Mouse (Mus musculus) neural tube, embryonic 15.5 days (tissue): ENCODE measurements around the gene Ccnk. TPM values are rescaled to one million over a fixed set of nuclear protein-coding genes. Genes with fewer than 3 reads are reported as not detected.

Experiments used
- polyA plus RNA-seq: library from polyadenylated mRNA; unstranded; fragments of >200 nt; fragmentation: Nextera tagmentation; extraction: Ambion mirVana; gene quantifications from 2 replicates; pipeline ENCODE4 v1.2.1, GENCODE M21; 2015

The Ccnk gene
- polyA plus RNA-seq, 1 experiment from 2014 or later: 2.4 TPM

Other genes with a start within 250 kb of the Ccnk start
- 21.6 and 22.2 TPM in 2 replicates for gene Bcl11b, start 176.0 kb upstream of the Ccnk start, polyA plus RNA-seq
- gene Setd3, start 265 bp upstream of the Ccnk start, polyA plus RNA-seq: 97.5 and 98.3 TPM in 2 replicates
- 10.5 and 11.9 TPM in 2 replicates for gene Ccdc85c, start 95.8 kb downstream of the Ccnk start, polyA plus RNA-seq
- gene Hhipl1, start 126.7 kb downstream of the Ccnk start, polyA plus RNA-seq: 2.7 and 3.2 TPM in 2 replicates
- 29.5 and 33.2 TPM in 2 replicates for gene Cyp46a1, start 154.8 kb downstream of the Ccnk start, polyA plus RNA-seq
- gene Eml1, start 191.4 kb downstream of the Ccnk start, polyA plus RNA-seq: 60.3 and 69.0 TPM in 2 replicates